Mouse (Mus musculus) E14TG2a.4 (cell line): Measurements from ENCODE around the gene Cox6a2.

Experiments used
- CTCF ChIP-seq: conservative IDR thresholded peaks from 2 replicates; pipeline ENCODE4 v1.5.1; 2014; ENCODE audit warnings: low read length
- NANOG ChIP-seq: IDR thresholded peaks from 2 replicates; pipeline ENCODE4 v1.6.1; 2014; ENCODE audit warnings: borderline replicate concordance, low read length, mixed read lengths
- POU5F1 ChIP-seq: IDR thresholded peaks from 2 replicates; pipeline ENCODE4 v1.6.1; 2014; ENCODE audit warnings: low read length, borderline replicate concordance

DNA sequence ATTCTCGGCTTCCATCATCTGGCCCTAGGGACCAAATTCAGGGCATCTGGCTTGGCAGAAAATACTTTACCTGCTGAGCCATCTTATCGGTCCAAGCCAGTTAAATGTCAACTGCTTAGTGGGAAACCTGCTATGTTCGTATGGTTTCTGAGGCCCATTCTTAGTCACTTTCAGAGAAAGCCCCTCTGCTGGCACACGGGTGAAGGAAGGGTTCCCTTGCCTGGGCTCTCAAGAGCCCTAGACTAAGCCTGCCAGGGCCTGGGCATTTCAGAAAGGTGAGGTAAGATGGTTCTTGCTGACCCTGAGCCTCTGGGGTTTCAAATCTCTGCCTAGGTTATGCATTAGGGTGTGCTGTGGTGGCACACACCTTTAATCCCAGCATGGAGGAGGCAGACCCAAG is 39.4 kb upstream of the Cox6a2 start:
- no peak for TF ChIP-seq CTCF
- no peak for TF ChIP-seq NANOG
- no peak for TF ChIP-seq POU5F1
